Mouse (Mus musculus) erythroblast, embryonic 14.5 days (primary cell): ENCODE data around the gene Mapk1. TPM values are rescaled to one million over a fixed set of nuclear protein-coding genes. Genes with fewer than 3 reads are reported as not detected.

ENCODE experiments used
- H3K27me3 ChIP-seq: 2 replicates; pipeline ENCODE4 v1.6.1; 2012; ENCODE audit warnings: inconsistent platforms; ENCODE audit not compliant: control insufficient read depth
- H3K36me3 ChIP-seq: 2 replicates; pipeline ENCODE4 v1.6.1; 2012; ENCODE audit warnings: mild to moderate bottlenecking, inconsistent platforms; ENCODE audit not compliant: control insufficient read depth
- H3K4me1 ChIP-seq: 2 replicates; pipeline ENCODE4 v1.6.1; 2012; ENCODE audit warnings: inconsistent platforms; ENCODE audit not compliant: control insufficient read depth
- H3K4me3 ChIP-seq: replicated peaks from 2 replicates; pipeline ENCODE3; 2012; ENCODE audit warnings: moderate library complexity, mild to moderate bottlenecking, inconsistent platforms
- H3K9me3 ChIP-seq: 2 replicates; pipeline ENCODE4 v1.6.1; 2012; ENCODE audit warnings: low read length, inconsistent platforms, mixed read lengths; ENCODE audit not compliant: control insufficient read depth
- GATA1 ChIP-seq: IDR thresholded peaks from 2 replicates; pipeline ENCODE4 v1.6.1; 2012; ENCODE audit warnings: low read length, inconsistent platforms, mixed read lengths
- TAL1 ChIP-seq: IDR thresholded peaks from 3 replicates; pipeline ENCODE4 v1.6.1; 2012; ENCODE audit warnings: low read length, inconsistent platforms, mixed read lengths
- polyA plus RNA-seq: library from polyadenylated mRNA; stranded (reverse); fragments of >175 nt; gene quantifications from 2 replicates; pipeline ENCODE4 v1.2.3, GENCODE M21; 2012

Mapk1 gene
- polyA plus RNA-seq, 1 experiment, result 2.3 TPM

GRCm38 (mm10) chr16:17041417-17041816 is 58.2 kb downstream of the Mapk1 start:
- peaks cover 97% of the 10 kb centered on the region for H3K36me3 ChIP-seq
- no peaks in the 10 kb centered on the region for H3K27me3 ChIP-seq
- TF ChIP-seq GATA1 (no peak), TAL1 (no peak)
- H3K4me1 ChIP-seq, result no peaks in the 10 kb centered on the region
- H3K9me3 ChIP-seq, result no peaks in the 10 kb centered on the region
- no peak overlapping the region for H3K4me3 ChIP-seq

DNA sequence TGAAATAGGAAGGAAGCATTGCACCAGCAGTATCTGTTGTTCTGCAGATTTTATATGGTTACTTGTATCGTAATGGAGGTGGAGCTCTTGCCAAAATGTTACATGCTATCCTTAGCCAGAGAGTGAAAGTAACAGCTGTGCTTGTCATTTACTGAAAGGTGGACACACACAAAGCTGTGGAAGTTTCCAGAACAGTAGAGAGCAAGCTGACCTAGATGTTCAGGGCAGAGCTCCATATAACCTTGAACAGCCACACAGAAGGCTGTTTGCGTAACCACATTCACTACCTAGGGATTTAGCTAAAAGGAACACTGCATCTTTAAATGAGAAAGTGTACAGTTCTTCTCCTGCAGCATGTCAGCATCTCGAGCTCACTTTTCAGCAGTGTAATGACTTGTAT is 61.1 kb downstream of the Mapk1 start:
- Histone ChIP-seq H3K4me1 (no peaks in the 10 kb centered on the region), H3K27me3 (no peaks in the 10 kb centered on the region), H3K36me3 (peaks cover 93% of the 10 kb centered on the region), H3K4me3 (no peak overlapping the region), H3K9me3 (no peaks in the 10 kb centered on the region)
- TF ChIP-seq TAL1 (no peak), GATA1 (no peak)

GRCm38 (mm10) chr16:17045287-17045686 is 62.1 kb downstream of the Mapk1 start:
- Histone ChIP-seq H3K36me3 (peaks cover 92% of the 10 kb centered on the region), H3K4me3 (no peak overlapping the region), H3K4me1 (no peaks in the 10 kb centered on the region), H3K9me3 (no peaks in the 10 kb centered on the region), H3K27me3 (no peaks in the 10 kb centered on the region)
- TF ChIP-seq GATA1 (no peak), TAL1 (no peak)

DNA sequence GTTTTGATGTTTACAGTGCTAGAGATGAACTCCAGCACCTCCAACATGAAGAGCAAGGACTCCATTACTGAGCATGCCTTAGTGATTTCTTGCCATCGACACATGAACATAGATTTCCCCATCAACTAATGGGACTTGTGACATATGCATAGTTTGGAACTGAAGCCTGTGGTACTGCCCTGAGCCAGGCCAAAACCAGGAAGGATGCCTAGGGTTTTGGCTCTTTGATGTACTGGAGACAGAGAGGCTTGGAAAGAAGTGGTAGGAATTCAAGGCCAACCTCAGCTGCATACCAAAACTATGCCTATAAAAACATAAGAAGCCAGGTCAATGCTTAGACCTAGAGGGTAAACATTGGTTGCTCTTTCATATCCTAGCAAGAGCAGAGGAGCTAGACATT is 66.7 kb downstream of the Mapk1 start:
- H3K9me3 ChIP-seq, result no peaks in the 10 kb centered on the region
- H3K27me3 ChIP-seq, result no peaks in the 10 kb centered on the region
- no peaks in the 10 kb centered on the region; the same call in 1 of the 2 replicates for H3K4me1 ChIP-seq
- H3K36me3 ChIP-seq, result peaks cover 49% of the 10 kb centered on the region
- H3K4me3 ChIP-seq, result no peak overlapping the region
- TF ChIP-seq GATA1, result no peak
- TF ChIP-seq TAL1, result no peak

- Histone ChIP-seq H3K4me1 (no peaks in the 10 kb centered on the region; the same call in 1 of the 2 replicates), H3K36me3 (peaks cover 30% of the 10 kb centered on the region), H3K9me3 (no peaks in the 10 kb centered on the region), H3K27me3 (no peaks in the 10 kb centered on the region), H3K4me3 (no peak overlapping the region)
- TF ChIP-seq GATA1 (no peak), TAL1 (no peak)
Observed at GRCm38 (mm10) chr16:17052087-17052486, 68.9 kb downstream of the Mapk1 start.

GRCm38 (mm10) chr16:17053903-17054302 is 70.7 kb downstream of the Mapk1 start:
- no peak overlapping the region for H3K4me3 ChIP-seq
- H3K4me1 ChIP-seq, result no peaks in the 10 kb centered on the region; the same call in 1 of the 2 replicates
- H3K36me3 ChIP-seq, result peaks cover 13% of the 10 kb centered on the region
- no peaks in the 10 kb centered on the region for H3K9me3 ChIP-seq
- TF ChIP-seq TAL1 (no peak), GATA1 (no peak)
- no peaks in the 10 kb centered on the region for H3K27me3 ChIP-seq

GRCm38 (mm10) chr16:17055584-17055983 is 72.4 kb downstream of the Mapk1 start:
- Histone ChIP-seq H3K9me3 (no peaks in the 10 kb centered on the region), H3K27me3 (no peaks in the 10 kb centered on the region), H3K4me1 (no peaks in the 10 kb centered on the region; the same call in 1 of the 2 replicates), H3K36me3 (no peaks in the 10 kb centered on the region; the same call in 1 of the 2 replicates), H3K4me3 (no peak overlapping the region)
- TF ChIP-seq TAL1, result no peak

DNA sequence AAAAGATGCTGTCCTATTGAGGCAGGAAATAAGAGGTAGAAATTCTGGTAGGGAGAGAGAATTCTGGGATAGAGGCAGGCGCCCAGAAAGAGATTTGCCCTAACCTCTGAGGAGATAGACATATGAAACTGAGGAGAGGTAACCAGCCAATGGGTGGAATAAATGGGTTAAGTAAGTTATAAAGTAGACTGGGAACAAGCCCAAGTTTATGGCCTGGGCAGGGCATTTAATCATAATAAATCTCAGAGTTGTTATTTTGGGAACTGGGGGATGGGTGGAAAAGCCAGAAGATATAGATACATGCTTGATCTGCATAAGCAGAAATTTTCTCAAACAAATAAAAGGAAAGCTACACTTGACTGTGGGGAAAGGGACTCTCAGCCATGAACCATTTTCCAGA is 79.2 kb downstream of the Mapk1 start:
- Histone ChIP-seq H3K4me1 (no peaks in the 10 kb centered on the region), H3K27me3 (peaks cover 19% of the 10 kb centered on the region), H3K9me3 (no peaks in the 10 kb centered on the region), H3K36me3 (no peaks in the 10 kb centered on the region), H3K4me3 (no peak overlapping the region)
- no peak for TF ChIP-seq GATA1
- no peak for TF ChIP-seq TAL1

DNA sequence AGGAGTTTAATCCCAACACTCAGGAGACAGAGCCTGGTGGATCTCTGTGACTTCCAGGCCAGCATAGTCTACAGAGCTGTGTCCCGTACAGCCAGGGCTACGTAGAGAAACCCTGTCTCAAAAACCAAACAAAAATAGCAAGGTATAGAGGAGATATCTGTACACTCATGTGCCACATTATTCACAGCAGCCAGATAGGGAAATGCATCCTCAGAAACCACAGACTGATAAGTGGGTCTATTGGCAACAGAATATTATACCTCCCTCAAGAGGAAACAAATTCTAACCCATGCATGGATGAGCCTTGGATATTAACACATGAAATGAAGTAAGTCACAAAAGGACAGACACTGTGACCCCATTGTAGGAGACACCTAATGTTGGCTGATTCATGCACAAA is 84.4 kb downstream of the Mapk1 start:
- H3K36me3 ChIP-seq, result no peaks in the 10 kb centered on the region
- H3K4me1 ChIP-seq, result peaks cover 13% of the 10 kb centered on the region
- H3K9me3 ChIP-seq, result no peaks in the 10 kb centered on the region
- peaks cover 54% of the 10 kb centered on the region for H3K27me3 ChIP-seq
- TF ChIP-seq TAL1, result no peak
- TF ChIP-seq GATA1, result no peak
- no peak overlapping the region for H3K4me3 ChIP-seq
